Mouse (Mus musculus): ENCODE data around the gene Gm19668. TPM values are rescaled to one million over a fixed set of nuclear protein-coding genes. Genes with fewer than 3 reads are reported as not detected.
"Not testable (repeated sequence)": the region's sequence is repeated elsewhere in the genome, so short reads cannot be mapped to it uniquely, and the experiment has no call there.

Gene Gm19668
- total and polyA plus RNA-seq, 3 experiments: not detected

DNA sequence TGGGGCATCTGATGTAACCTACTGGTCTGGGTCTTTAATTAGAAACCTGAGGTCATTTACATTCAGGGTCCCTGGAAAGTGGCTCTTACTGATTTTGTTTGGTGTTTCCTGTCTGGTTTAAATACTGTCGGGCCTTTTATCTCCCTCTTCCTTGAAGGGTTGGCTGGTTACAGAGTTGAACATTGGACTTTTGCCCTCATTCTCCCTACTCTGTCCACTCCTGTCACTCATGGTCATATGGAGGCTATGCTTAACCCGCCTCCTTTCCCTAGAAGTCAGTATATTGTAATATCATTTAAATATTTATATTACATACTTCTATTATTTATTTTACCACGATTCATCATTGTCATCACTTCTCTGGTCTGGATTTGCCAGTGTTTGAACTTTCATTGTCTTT is 5.2 kb upstream of the Gm19668 start:
- DNase-seq: no peak
- Histone ChIP-seq H3K4me3 (no peak overlapping the region), H3K36me3 (ENCODE audit: control insufficient read depth, insufficient read depth, low read length) (no peaks in the 10 kb centered on the region), H3K27me3 (ENCODE audit: control insufficient read depth, insufficient read depth, low read length) (no peaks in the 10 kb centered on the region), H3K9ac (ENCODE audit: low read depth, low read length) (no peak overlapping the region), H3K79me2 (replicated peaks; ENCODE audit: control insufficient read depth, insufficient read depth, low read length) (no peaks in the 10 kb centered on the region), H3K4me1 (ENCODE audit: control insufficient read depth, insufficient read depth, low read length) (no peaks in the 10 kb centered on the region), H3K27ac (no peak overlapping the region)
- TF ChIP-seq EP300 (IDR thresholded peaks at IDR 0.05; ENCODE audit: insufficient read depth, low read depth, low read length) (no peak), CTCF (IDR thresholded peaks at IDR 0.05) (no peak)
- WGBS: 57% methylated on average over 3 of the region's 3 CpGs
- intact Hi-C loops (cut with DNase I): no loop called here

DNA sequence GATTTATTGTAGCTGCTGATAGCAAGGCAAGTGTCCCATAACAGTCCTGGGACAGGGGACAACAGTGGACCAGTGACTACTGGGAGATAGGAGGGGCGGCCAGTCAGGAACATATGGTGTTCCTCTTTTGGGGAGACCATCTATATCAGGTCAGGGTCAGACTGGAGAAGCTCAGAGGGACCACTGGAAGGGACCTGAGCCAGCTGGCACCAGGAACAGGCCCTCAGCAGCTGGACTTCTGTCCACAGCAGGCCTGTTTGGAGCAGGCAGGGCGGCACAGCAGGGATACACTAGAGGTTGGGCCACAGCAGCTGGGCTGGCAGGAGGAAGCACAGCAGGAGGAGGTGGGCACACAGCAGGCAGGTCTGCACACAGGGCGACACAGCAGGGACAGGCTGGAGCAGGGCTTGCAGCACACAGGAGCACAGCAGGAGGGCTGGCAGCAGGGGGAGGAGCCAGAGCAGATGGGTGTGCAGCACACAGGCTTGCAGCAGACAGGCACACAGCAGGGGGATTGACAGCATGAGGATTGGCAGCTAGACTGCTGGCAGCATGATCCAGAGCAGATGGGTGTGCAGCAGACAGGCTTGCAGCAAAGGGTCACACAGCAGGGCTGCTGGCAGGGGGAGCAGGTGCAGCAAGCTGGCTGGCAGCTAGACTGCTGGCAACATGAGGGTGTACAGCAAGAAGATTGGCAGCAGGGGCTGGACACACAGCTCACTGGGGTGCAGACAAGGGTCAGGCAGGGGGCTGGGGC is 591 bp downstream of the Gm19668 start:
- not testable (repeated sequence) for H3K9ac ChIP-seq (ENCODE audit: low read depth, low read length); H3K36me3 ChIP-seq (ENCODE audit: control insufficient read depth, insufficient read depth, low read length); H3K27me3 ChIP-seq (ENCODE audit: control insufficient read depth, insufficient read depth, low read length); H3K27ac ChIP-seq; H3K79me2 ChIP-seq (replicated peaks; ENCODE audit: control insufficient read depth, insufficient read depth, low read length); H3K4me3 ChIP-seq; DNase-seq; H3K4me1 ChIP-seq (ENCODE audit: control insufficient read depth, insufficient read depth, low read length)
- intact Hi-C loops (cut with DNase I): loop anchor here (5.0 kb wide), 1 partner anchor 171 kb away; no protein-coding TSS in a partner anchor
- 57% methylated on average over 3 of the region's 3 CpGs for WGBS

- intact Hi-C loops (cut with DNase I): loop anchor here (5.0 kb wide), 1 partner anchor 170 kb away; no protein-coding TSS in a partner anchor
- H3K9ac ChIP-seq (ENCODE audit: low read depth, low read length): no peak overlapping the region
- H3K79me2 ChIP-seq (replicated peaks; ENCODE audit: control insufficient read depth, insufficient read depth, low read length): no peaks in the 10 kb centered on the region
- H3K36me3 ChIP-seq (ENCODE audit: control insufficient read depth, insufficient read depth, low read length): no peaks in the 10 kb centered on the region
- WGBS: 8% methylated on average over 3 of the region's 3 CpGs
- H3K4me3 ChIP-seq: no peak overlapping the region
- no peaks in the 10 kb centered on the region for H3K27me3 ChIP-seq (ENCODE audit: control insufficient read depth, insufficient read depth, low read length)
- H3K27ac ChIP-seq: no peak overlapping the region
- DNase-seq: no peak
- TF ChIP-seq CTCF (IDR thresholded peaks at IDR 0.05) (no peak), POLR2A (IDR thresholded peaks at IDR 0.05; ENCODE audit: insufficient read depth, low read depth, low read length) (no peak), EP300 (IDR thresholded peaks at IDR 0.05; ENCODE audit: insufficient read depth, low read depth, low read length) (no peak)
- H3K4me1 ChIP-seq (ENCODE audit: control insufficient read depth, insufficient read depth, low read length): no peaks in the 10 kb centered on the region; the same call in 1 of the 2 replicates
Observed at GRCm38 (mm10) chr10:77797677-77798076, 1.3 kb downstream of the Gm19668 start.

DNA sequence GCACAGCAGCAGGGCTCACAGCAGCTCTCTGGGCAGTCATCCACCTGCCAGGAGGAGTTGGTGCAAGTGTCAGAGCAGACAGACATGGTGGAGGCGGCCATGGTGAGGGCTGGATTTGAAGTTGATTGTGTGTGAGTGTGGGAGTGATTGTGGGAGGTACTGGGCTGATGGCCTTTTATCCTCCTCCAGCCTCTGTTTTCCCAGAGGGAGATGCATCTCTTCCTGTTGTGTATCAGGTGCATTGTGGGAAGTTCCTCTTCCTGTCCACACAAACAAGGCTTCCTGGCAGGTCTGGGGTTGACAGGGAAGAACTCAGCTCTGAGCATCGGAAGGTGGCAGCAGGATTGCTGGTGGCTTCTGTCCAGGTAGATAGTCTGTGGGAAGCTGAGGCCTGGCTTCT is 4.0 kb downstream of the Gm19668 start, which contains the start of gene Gm9639:
Gene Gm9639 (minus strand): TSS at position 101 of the 400 bp plus-strand sequence.
- H3K4me3 ChIP-seq: no peak within 1 kb of the TSS
- H3K27me3 ChIP-seq (ENCODE audit: control insufficient read depth, insufficient read depth, low read length): no peaks in the 10 kb centered on the region
- H3K9ac ChIP-seq (ENCODE audit: low read depth, low read length): no peak within 1 kb of the TSS
- no peak within 1 kb of the TSS for H3K27ac ChIP-seq
- TF ChIP-seq POLR2A (IDR thresholded peaks at IDR 0.05; ENCODE audit: insufficient read depth, low read depth, low read length): no peak
- no peak for TF ChIP-seq EP300 (IDR thresholded peaks at IDR 0.05; ENCODE audit: insufficient read depth, low read depth, low read length)
- TF ChIP-seq CTCF (IDR thresholded peaks at IDR 0.05): no peak
- no peak for DNase-seq
- no peaks in the 10 kb centered on the region for H3K79me2 ChIP-seq (replicated peaks; ENCODE audit: control insufficient read depth, insufficient read depth, low read length)
- no peaks in the 10 kb centered on the region for H3K36me3 ChIP-seq (ENCODE audit: control insufficient read depth, insufficient read depth, low read length)
- no peaks in the 10 kb centered on the region; the same call in 1 of the 2 replicates for H3K4me1 ChIP-seq (ENCODE audit: control insufficient read depth, insufficient read depth, low read length)
- intact Hi-C loops (cut with DNase I): loop anchor here (5.0 kb wide), 1 partner anchor 168 kb away; no protein-coding TSS in a partner anchor
- WGBS: 48% methylated on average over 2 of the region's 2 CpGs

DNA sequence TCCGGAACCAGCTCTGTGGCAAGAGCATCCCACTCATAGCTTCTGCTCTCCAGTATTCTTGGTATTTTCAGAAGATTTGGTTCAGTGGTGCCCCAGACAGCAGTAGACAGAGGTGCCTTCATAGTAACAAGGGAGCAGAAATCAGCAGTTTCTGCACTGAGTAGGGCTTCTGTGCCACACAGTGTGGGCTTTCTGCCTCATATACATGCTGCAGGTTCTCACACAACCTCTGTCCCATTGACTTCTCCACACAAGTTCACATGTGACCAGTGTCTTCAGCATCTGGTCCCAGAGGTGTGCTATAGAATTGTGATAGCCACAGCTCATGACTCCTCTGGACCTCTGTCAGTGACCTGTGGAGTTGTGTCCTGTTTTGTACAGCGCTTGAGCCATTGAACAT is 10.3 kb downstream of the Gm19668 start:
- H3K36me3 ChIP-seq (ENCODE audit: control insufficient read depth, insufficient read depth, low read length): no peaks in the 10 kb centered on the region
- no peak for DNase-seq
- H3K4me1 ChIP-seq (ENCODE audit: control insufficient read depth, insufficient read depth, low read length): no peaks in the 10 kb centered on the region; the same call in 1 of the 2 replicates
- WGBS: 68% methylated on average over 2 of the region's 2 CpGs
- H3K4me3 ChIP-seq: no peak overlapping the region
- no peak overlapping the region for H3K9ac ChIP-seq (ENCODE audit: low read depth, low read length)
- no peaks in the 10 kb centered on the region for H3K27me3 ChIP-seq (ENCODE audit: control insufficient read depth, insufficient read depth, low read length)
- no peaks in the 10 kb centered on the region for H3K79me2 ChIP-seq (replicated peaks; ENCODE audit: control insufficient read depth, insufficient read depth, low read length)
- intact Hi-C loops (cut with DNase I): no loop called here
- TF ChIP-seq EP300 (IDR thresholded peaks at IDR 0.05; ENCODE audit: insufficient read depth, low read depth, low read length) (no peak), POLR2A (IDR thresholded peaks at IDR 0.05; ENCODE audit: insufficient read depth, low read depth, low read length) (no peak), CTCF (IDR thresholded peaks at IDR 0.05) (no peak)
- H3K27ac ChIP-seq: no peak overlapping the region

GRCm38 (mm10) chr10:77787876-77788275 is 11.1 kb downstream of the Gm19668 start, which contains the start of gene Gm7137:
Gm7137 (minus strand) TSS chr10:77788200.
- H3K27me3 ChIP-seq (ENCODE audit: control insufficient read depth, insufficient read depth, low read length); H3K79me2 ChIP-seq (replicated peaks; ENCODE audit: control insufficient read depth, insufficient read depth, low read length); H3K27ac ChIP-seq; intact Hi-C loops (cut with DNase I); H3K4me3 ChIP-seq; H3K4me1 ChIP-seq (ENCODE audit: control insufficient read depth, insufficient read depth, low read length); H3K36me3 ChIP-seq (ENCODE audit: control insufficient read depth, insufficient read depth, low read length); H3K9ac ChIP-seq (ENCODE audit: low read depth, low read length): not testable (repeated sequence)
- 45% methylated on average over 1 of the region's 1 CpGs for WGBS
- peak; percentile 29 to 56 for DNase-seq

DNA sequence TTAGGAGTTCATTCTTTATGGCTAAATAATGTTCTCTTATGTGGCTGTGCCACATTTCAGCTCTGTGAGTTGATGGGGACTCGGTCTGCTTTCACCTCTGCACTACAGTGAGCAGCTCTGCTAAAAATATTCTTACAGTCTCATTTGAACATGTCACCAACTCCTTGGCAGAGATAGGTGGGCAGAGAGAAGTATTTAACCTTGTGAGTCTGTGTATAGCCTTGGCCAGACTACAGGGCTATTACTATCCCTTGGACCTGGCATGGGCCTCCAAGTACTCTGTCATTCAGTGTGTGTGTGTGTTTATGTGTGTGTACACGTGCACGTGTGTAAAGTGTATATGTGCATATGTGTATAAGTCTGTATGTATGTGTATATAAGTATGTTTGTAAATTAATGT is 15.5 kb downstream of the Gm19668 start:
- H3K9ac ChIP-seq (ENCODE audit: low read depth, low read length); intact Hi-C loops (cut with DNase I); H3K27ac ChIP-seq; H3K4me1 ChIP-seq (ENCODE audit: control insufficient read depth, insufficient read depth, low read length); DNase-seq; H3K27me3 ChIP-seq (ENCODE audit: control insufficient read depth, insufficient read depth, low read length); H3K36me3 ChIP-seq (ENCODE audit: control insufficient read depth, insufficient read depth, low read length); H3K79me2 ChIP-seq (replicated peaks; ENCODE audit: control insufficient read depth, insufficient read depth, low read length); H3K4me3 ChIP-seq: not testable (repeated sequence)
- WGBS: 72% methylated on average over 3 of the region's 3 CpGs

DNA sequence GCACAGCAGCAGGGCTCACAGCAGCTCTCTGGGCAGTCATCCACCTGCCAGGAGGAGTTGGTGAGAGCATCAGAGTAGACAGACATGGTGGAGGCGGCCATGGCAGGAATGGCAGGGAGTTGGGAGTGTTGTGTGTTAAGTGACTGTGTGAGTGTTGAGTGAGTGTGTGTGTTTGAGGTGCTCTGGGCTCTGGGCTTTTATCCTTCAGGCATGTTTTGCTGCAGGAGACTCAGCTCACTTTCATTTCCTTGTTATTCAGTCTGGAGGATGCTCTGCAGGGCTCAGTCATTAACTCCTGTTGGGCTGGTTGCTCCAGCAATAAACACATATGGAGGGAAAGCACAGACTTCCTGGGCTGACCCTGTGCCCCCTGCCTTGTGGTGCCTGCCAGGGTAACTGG is 16.5 kb downstream of the Gm19668 start, which contains the start of gene Gm3250:
Gene Gm3250 (minus strand): TSS at position 101 of the 400 bp plus-strand sequence.
- H3K4me3 ChIP-seq; H3K4me1 ChIP-seq (ENCODE audit: control insufficient read depth, insufficient read depth, low read length); H3K79me2 ChIP-seq (replicated peaks; ENCODE audit: control insufficient read depth, insufficient read depth, low read length); intact Hi-C loops (cut with DNase I); H3K36me3 ChIP-seq (ENCODE audit: control insufficient read depth, insufficient read depth, low read length); H3K9ac ChIP-seq (ENCODE audit: low read depth, low read length); DNase-seq; H3K27ac ChIP-seq; H3K27me3 ChIP-seq (ENCODE audit: control insufficient read depth, insufficient read depth, low read length): not testable (repeated sequence)
- WGBS: 57% methylated on average over 1 of the region's 1 CpGs

DNA sequence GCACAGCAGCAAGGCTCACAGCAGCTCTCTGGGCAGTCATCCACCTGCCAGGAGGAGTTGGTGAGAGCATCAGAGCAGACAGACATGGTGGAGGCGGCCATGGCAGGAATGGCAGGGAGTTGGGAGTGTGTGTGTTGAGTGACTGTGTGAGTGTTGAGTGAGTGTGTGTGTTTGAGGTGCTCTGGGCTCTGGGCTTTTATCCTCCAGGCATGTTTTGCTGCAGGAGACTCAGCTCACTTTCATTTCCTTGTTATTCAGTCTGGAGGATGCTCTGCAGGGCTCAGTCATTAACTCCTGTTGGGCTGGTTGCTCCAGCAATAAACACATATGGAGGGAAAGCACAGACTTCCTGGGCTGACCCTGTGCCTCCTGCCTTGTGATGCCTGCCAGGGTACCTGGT is 22.1 kb downstream of the Gm19668 start, which contains the start of gene Gm7138:
Gene Gm7138 (minus strand): TSS at position 101 of the 400 bp plus-strand sequence.
- H3K27ac ChIP-seq; H3K27me3 ChIP-seq (ENCODE audit: control insufficient read depth, insufficient read depth, low read length); H3K4me3 ChIP-seq; DNase-seq; H3K79me2 ChIP-seq (replicated peaks; ENCODE audit: control insufficient read depth, insufficient read depth, low read length); H3K9ac ChIP-seq (ENCODE audit: low read depth, low read length); H3K36me3 ChIP-seq (ENCODE audit: control insufficient read depth, insufficient read depth, low read length); intact Hi-C loops (cut with DNase I); H3K4me1 ChIP-seq (ENCODE audit: control insufficient read depth, insufficient read depth, low read length): not testable (repeated sequence)
- 67% methylated on average over 1 of the region's 1 CpGs for WGBS
